Mouse (Mus musculus) cerebellum, adult 11 months (tissue): ENCODE data around the gene Tfam.
A peak's percentile ranks its signal among the peaks of the same experiment; 100 is the strongest.

ENCODE experiments used
- DNase-seq: peaks from one replicate; pipeline ENCODE4 v3.0.0; 2022

Tfam gene

DNA sequence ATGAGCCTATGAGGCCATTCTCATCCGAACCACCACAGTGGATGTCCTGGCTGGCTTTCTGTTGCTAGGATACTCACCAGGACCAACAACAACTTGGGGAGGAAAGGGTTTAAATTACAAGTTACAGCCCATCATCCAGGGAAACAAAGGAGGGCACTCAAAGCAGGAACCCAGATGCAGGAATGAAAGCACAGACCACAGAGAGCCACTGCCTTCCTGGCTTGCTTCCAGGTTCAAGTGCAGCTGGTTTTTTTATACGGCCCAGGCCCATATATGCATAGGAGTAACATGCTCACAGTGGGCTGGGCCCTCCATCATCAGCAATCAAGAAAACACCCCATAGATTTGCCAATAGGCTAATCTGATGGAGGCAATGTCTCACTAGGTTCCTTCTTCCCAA, 15.4 kb downstream of the Tfam start:
- DNase-seq: no peak

GRCm38 (mm10) chr10:71218228-71218892, 19.7 kb downstream of the Tfam start:
- peak; percentile 66 for DNase-seq

GRCm38 (mm10) chr10:71215996-71216395, 22.1 kb downstream of the Tfam start:
- no peak for DNase-seq

DNA sequence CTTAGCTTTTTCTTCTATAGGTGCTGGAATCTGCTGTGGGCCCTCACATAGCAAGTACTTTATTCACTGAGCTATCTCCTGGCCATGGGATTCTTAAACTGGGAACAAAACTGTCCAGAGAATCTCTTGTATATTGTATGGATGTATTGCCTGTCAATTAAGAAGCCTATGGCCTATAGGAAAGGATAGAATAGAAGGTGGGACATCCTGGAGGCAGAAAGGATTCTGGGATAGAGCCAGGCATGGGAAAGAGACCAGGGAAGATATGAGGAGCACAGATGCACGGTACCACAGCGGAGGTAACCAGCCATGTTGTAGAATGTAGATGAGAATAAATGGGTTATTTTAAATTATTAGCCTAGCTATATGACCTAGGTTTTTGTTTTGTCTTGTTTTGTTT, 36.6 kb downstream of the Tfam start:
- DNase-seq: no peak

DNA sequence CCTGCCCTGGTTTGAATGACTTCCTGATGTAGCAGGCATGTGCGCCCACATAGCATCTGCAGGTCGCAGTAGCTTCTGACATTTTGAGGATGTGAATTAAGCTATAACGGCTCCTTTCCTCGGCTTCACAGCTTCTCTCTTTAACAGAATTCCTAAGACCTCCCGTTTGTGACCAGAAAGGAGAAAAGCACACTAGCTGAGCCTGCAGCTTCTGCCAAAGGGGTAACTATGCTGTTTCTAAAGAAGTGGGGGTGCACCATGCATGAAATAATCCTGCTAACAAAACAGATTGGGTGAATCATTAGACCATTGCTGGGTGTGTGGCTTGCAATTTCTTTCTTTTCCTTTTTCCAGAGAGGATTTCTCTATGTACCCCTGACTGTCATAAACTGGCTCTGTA, 37.1 kb downstream of the Tfam start:
- no peak for DNase-seq

- DNase-seq: no peak
These were observed 39.4 kb downstream of the Tfam start for GRCm38 (mm10) chr10:71198676-71199075.

DNA sequence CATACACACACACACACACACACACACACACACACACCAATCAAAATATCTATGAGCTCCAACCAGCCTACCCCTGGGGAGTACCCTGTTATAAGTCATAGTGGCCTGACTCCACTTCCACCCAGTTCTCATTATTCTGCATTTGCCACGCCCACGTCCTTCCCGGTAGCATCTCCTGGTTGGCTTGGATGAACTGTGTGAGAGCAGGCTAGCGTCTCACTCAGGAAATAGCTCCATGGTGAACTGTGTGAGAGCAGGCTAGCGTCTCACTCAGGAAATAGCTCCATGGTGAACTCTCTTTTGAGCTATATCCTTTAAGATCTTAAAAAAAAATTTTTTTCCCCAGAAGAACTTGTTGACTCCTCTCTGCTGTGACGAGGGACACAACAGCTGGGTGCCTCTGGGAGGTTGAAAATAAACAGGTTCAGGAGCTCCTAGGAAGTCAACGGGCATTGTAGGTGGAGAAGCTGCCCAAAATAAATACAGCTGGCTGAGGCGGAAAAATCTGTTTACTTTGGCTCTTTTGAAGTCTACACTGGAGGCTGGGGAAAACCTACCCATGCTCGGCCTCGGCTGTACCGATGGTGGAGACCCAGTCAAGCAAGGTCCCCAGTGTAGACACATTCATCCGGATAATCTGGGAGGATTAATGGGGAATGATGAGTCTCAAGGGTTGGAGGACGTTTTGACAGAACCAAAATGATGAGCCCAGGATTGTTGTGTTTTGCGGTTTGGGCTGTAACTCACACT, 40.9 kb downstream of the Tfam start:
- DNase-seq: no peak

DNA sequence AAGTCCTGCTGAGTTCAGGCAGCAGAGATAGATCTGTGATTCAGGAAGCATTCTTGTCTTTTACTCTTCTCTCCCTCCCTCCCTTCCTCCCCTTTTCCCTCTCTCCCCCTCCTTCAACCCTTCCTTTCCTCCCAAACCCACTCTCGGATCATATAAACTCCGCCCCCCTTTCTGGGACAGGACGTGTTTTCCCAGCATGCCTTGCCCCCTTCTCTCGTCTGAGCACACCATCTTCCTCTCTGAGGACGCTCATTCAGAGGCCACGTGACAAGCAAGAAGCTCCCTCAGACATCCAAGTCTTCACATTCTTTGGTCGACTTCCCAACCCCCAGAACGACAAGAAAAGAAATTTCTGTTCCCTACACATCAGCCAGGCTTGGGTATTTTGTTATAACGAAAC, 42.6 kb downstream of the Tfam start:
- DNase-seq: no peak

GRCm38 (mm10) chr10:71194713-71195112, 43.4 kb downstream of the Tfam start:
- no peak for DNase-seq

DNA sequence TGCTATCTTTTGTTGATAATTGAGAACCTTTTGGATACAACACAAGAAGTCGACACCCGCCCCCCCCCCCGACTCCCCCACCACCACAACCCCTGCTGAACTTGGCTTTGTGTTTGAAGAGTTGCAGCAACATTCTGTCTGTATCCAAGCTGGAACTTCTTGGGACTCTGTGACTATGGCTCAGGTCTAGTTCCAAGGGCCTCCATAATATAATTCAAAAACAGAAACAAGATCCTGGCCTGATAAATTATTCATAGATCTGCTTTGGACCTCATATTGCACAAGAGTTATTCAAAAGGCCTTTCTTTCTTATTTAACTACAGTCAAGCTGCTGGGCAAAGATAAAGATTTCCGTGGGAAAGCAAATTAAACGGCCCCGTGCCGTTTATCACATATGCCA, 44.8 kb downstream of the Tfam start:
- no peak for DNase-seq

DNA sequence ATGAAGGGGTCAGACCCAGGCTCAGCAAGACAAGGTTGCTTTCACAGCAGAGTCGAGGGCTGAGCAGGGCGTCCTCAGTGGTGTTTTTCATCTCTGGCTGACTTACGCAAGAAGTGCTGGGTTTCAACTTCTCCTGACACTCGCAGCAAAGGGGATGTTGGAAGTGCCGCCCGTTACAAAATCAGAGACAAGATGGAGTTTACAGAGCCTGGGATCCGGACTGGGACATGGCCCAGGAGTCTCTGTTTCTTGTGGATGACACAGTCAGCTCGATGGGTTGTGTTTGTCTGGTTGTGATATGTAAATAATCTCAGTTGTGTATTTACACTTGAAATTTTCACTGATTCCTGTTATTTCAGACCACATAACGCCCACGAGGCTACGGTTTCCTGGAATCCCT, 45.2 kb downstream of the Tfam start:
- no peak for DNase-seq

DNA sequence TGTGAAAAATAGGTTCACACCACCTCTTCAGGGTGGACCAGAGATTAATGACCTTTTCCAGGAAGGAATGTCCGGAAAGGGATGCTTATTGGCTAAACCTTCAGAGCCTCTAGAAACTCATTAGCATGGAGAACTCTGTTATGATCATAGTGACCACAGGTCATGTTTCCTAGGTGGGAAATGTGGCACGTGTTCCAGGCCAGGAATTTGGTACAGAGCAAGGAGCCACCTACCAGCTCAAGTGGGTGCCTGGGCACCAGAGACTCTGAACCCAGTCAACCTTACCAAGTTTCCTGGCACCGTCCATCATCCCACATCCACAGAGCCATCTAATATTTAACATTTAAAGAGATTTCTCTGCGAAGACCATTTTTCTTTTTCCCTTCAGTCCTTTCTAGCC, 49.4 kb downstream of the Tfam start:
- no peak for DNase-seq

DNA sequence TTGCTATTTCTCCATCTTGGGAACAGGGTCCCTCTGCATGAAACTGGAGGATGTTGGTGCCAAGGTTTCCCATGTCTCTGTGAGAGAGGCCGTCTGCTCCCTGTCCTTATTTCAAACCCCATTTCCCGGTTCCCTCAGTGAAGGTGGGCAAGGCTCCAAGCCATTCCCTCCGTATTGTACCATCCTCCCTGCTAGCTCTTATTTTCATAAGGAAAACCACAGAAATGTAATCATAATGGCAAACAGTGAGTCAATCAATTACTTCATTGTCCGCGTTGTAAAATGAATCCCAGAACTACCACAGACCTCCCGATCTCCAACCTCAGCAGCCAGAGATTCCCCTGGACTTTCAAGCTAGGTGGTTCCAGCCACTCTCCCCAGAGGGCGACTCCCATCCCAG, 53.0 kb downstream of the Tfam start:
- no peak for DNase-seq

DNA sequence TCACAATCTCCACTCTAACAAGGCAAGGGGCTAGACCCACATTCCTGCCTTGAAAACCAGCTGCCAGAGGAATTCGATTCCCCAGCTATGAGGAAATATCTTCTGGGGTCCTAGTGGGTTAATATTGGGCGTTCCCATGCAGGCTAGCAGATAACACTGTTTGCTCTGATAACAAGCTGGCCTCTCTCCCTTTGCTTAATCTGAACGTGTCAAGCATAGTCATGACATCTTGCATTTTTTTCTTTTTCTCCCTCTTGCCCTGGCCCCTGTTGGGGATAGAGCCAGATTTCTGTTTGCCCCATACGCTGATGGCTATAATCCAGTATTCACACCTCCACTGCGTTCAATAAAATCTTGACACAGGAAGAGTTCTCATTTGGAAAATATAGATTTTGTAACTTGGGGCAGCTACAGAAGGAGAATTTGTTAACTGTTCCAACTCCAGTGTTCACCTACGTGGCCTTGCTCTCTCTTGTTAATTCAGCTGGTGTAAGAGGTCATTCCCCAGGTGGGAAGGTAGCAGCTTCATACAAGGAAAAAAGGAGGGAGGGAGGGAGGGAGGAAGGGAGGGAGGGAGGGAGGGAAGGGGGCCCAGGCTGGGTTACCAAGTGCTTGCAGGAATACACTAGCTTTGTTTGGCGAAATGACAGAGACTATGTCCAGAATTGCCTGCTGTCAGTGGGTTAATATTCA, 54.6 kb downstream of the Tfam start:
- no peak for DNase-seq

- DNase-seq: no peak
These were observed 56.1 kb downstream of the Tfam start for GRCm38 (mm10) chr10:71181931-71182330.

DNA sequence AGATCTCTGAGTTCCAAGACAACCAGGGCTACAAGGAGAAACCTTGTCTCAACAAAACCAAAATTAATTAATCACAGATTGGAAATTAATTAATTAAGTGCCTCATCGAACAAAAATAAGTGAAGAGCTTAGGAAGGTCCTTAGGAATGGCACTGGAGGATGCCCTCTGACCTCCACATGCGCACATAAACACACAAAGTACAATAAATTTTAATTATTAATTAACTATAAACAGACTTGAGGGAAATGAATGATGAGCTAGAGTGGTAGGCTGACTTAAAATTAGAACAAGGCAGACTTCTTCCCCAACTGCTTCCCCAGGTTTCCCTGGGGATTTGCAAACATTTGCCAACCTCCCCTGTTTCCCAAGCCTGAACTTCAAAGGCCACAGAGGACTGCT, 57.0 kb downstream of the Tfam start:
- DNase-seq: no peak

DNA sequence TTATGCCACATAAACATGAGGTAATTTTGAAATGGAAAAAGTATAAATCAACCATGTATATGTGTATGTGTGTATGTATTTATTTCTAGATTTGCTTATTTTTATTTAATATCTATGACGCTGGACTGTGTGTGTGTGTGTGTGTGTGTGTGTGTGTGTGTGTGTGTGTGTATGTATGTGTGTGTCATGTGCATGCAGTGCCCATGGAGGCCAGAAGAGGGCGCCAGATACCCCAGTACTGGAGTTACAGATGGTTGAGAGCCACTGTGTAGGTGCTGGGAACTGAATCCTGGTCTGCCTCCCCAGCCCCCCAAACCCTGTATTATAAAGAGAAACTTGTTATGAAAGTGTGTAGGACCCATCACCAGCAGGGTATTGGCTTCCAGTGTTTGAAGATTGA, 58.0 kb downstream of the Tfam start:
- no peak for DNase-seq

DNA sequence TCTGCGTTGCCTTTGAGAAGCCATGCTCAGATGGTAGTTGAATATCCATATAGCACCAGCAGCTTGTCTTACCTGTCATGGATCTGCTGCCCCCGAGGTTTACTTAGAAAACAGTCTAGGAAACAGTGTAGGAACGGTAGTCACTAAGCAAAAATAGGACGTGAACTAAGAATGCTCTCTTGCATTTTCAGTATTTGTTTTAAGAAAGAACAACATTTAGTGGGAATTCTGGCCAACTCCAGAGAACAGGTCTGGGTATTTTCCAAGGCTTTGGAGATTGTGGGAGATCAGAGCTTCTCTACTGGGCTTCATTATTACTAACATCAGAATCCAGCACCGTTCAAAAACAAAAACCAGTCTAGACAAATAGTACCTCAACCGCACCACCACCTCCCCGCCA, 60.9 kb downstream of the Tfam start:
- DNase-seq: no peak

GRCm38 (mm10) chr10:71176341-71176740, 61.7 kb downstream of the Tfam start:
- DNase-seq: no peak
